Comparison of ENCODE assay signal across 13 mouse cellular contexts in the genomic region with DNA sequence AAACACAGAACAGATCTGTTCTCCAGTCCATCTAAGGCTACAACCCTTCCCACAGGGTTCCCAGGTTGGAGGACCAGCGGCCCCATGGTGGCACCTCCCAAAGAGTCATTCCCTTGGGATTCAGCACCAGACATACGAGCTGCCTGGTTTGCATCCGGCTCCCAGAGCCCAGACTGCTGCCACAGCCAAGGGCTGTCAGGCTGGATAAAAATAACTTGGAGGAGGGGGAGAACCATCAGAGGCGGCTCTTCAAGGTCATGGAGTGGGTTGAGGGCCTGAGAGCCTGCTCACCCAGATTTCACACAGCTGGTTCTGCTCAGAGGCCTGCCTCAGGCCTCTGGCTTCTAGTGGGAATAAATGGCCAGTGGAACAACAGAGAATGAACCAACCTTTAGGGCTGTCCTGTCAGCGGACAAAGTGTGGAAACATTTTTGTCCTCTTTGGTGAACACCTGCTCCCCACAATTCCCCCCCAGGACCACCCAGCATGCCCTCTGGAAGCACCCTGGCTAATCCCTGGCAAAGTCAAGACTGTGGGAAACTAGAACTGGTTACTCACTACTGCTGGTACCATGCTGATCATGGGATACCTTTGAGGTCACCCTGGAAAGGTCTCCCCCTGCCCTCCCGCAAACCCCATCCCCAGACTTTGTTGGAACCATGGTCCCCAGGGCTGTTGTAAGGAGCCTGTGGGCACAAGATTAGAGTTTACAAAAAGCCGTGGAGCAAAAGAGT. TPM values are rescaled to one million over a fixed set of nuclear protein-coding genes. Genes with fewer than 3 reads are reported as not detected.
A peak's percentile ranks its signal among the peaks of the same experiment; 100 is the strongest.
DNase-seq lines count a peak whose midpoint lies in the region; ATAC-seq lines count a peak whose summit lies in the region.
"Had no signal": no experiment of that assay in that cellular context is flagged by ENCODE, and none has a peak within 500 bp of the region (broad histone marks: within the 10 kb centered on the region; RNA-seq: fewer than 3 reads in every experiment).

No protein-coding gene starts in this region.

- no peaks in the 10 kb centered on the region for H3K27me3 ChIP-seq in heart, embryonic 15.5 days
- H3K27me3 ChIP-seq in stomach, embryonic 16.5 days (ENCODE audit: control insufficient read depth, insufficient read depth, low read length): no peaks in the 10 kb centered on the region

- peaks cover 45% of the 10 kb centered on the region for H3K4me1 ChIP-seq in heart, embryonic 15.5 days (replicated peaks)
- peaks cover 19% of the 10 kb centered on the region; the same call in 1 of the 2 replicates for H3K4me1 ChIP-seq in stomach, embryonic 16.5 days (ENCODE audit: control insufficient read depth, insufficient read depth, low read length)

- peak overlapping the region; percentile 32; the same call in 1 of the 2 replicates for H3K9ac ChIP-seq in heart, embryonic 15.5 days
- no peak overlapping the region for H3K9ac ChIP-seq in stomach, embryonic 16.5 days (ENCODE audit: low read length)
- H3K9ac ChIP-seq: liver, embryonic 14.5 days had no signal

- no peaks in the 10 kb centered on the region for H3K36me3 ChIP-seq in heart, embryonic 15.5 days
- no peaks in the 10 kb centered on the region for H3K36me3 ChIP-seq in stomach, embryonic 16.5 days (ENCODE audit: control insufficient read depth, insufficient read depth, low read length)

- peak; percentile 34 for DNase-seq in retina, postnatal 1 day
- no peak for DNase-seq in retina, embryonic 14.5 days (ENCODE audit: low spot score)
- peak; percentile 34 to 36 for DNase-seq in kidney, postnatal 36 days
- no peak for DNase-seq in cerebellum, postnatal 14 days
- no peak for DNase-seq in layer of hippocampus, postnatal 25 days (ENCODE audit: extremely low spot score in 1 of 2, low spot score in 1 of 2)
- DNase-seq: thymus, postnatal 14 days had no signal

- H3K4me3 ChIP-seq in heart, embryonic 15.5 days: no peak overlapping the region
- H3K4me3 ChIP-seq in stomach, embryonic 16.5 days (replicated peaks; ENCODE audit: low read length): no peak overlapping the region

- peak overlapping the region; percentile 92 for H3K27ac ChIP-seq in heart, embryonic 15.5 days
- H3K27ac ChIP-seq in stomach, embryonic 16.5 days (ENCODE audit: low read length): peak overlapping the region; percentile 22; the same call in 1 of the 2 replicates
- H3K27ac ChIP-seq: liver, embryonic 14.5 days had no signal

- H3K9me3 ChIP-seq in heart, embryonic 15.5 days (replicated peaks): no peaks in the 10 kb centered on the region
- no peaks in the 10 kb centered on the region for H3K9me3 ChIP-seq in stomach, embryonic 16.5 days (replicated peaks; ENCODE audit: control insufficient read depth, low read length)

- ATAC-seq in heart, embryonic 15.5 days (replicated peaks; ENCODE audit: insufficient number of reproducible peaks, insufficient read depth, low FRiP score, low read depth): peak; percentile 85
- peak; percentile 74 for ATAC-seq in stomach, embryonic 16.5 days (ENCODE audit: insufficient read depth, low FRiP score)
- ATAC-seq in megakaryocyte progenitor cell, adult 5-6 weeks (replicated peaks; ENCODE audit: poor library complexity): no peak
- ATAC-seq: hindbrain, embryonic 16.5 days had no signal

- WGBS in heart, embryonic 15.5 days: 39% methylated on average over 7 of the region's 7 CpGs
- 36% methylated on average over 7 of the region's 7 CpGs for WGBS in stomach, embryonic 16.5 days

- H3K4me2 ChIP-seq in heart, embryonic 15.5 days: peak overlapping the region; percentile 24; the same call in 1 of the 2 replicates
- no peak overlapping the region for H3K4me2 ChIP-seq in stomach, embryonic 16.5 days (ENCODE audit: low read depth, low read length)

RNA-seq across cellular contexts. Expression of a gene that starts 14.0 kb away (rescaled TPM):
- 13.0 and 21.2 TPM in 2 replicates for polyA plus RNA-seq in heart, embryonic 15.5 days (2015; fragmentation: Nextera tagmentation; extraction: Ambion mirVana)
- 18.5 and 21.3 TPM in 2 replicates for polyA plus RNA-seq in stomach, embryonic 16.5 days (2015; fragmentation: Nextera tagmentation; extraction: Ambion mirVana)
- 1 to 10 TPM; 3.9 to 4.8 TPM for total RNA-seq in layer of hippocampus, postnatal 25 days (2021)
- total RNA-seq in megakaryocyte progenitor cell, adult 5-6 weeks (2015): not detected in 2 replicates
- total RNA-seq in megakaryocyte progenitor cell, adult 5-6 weeks (2017): not detected in 2 replicates
- total RNA-seq: ES-E14 had no signal

RNA-seq across cellular contexts. Expression of a gene that starts 14.8 kb away (rescaled TPM):
- polyA plus RNA-seq in heart, embryonic 15.5 days (2015; fragmentation: Nextera tagmentation; extraction: Ambion mirVana): 51.3 and 53.8 TPM in 2 replicates
- 31.2 and 42.5 TPM in 2 replicates for polyA plus RNA-seq in stomach, embryonic 16.5 days (2015; fragmentation: Nextera tagmentation; extraction: Ambion mirVana)
- total RNA-seq in layer of hippocampus, postnatal 25 days (2021): 10 to 100 TPM; 46.3 to 46.5 TPM
- 141 and 168 TPM in 2 replicates for total RNA-seq in megakaryocyte progenitor cell, adult 5-6 weeks (2015)
- 118 and 136 TPM in 2 replicates for total RNA-seq in megakaryocyte progenitor cell, adult 5-6 weeks (2017)

RNA-seq across cellular contexts. Expression of a gene that starts 46.0 kb away (rescaled TPM):
- 1.3 and 1.5 TPM in 2 replicates for polyA plus RNA-seq in heart, embryonic 15.5 days (2015; fragmentation: Nextera tagmentation; extraction: Ambion mirVana)
- polyA plus RNA-seq in stomach, embryonic 16.5 days (2015; fragmentation: Nextera tagmentation; extraction: Ambion mirVana): not detected in 2 replicates
- 10 to 100 TPM; 15.7 to 16.3 TPM for total RNA-seq in layer of hippocampus, postnatal 25 days (2021)
- total RNA-seq in megakaryocyte progenitor cell, adult 5-6 weeks (2015): not detected in 2 replicates
- 0.88 TPM in 1 of 2 replicates, not detected in the other for total RNA-seq in megakaryocyte progenitor cell, adult 5-6 weeks (2017)
- total RNA-seq: ES-E14 had no signal
- polyA plus RNA-seq: liver, embryonic 14.5 days; neural tube, embryonic 14.5 days had no signal

Comparison
In these comparisons a context has a peak if more than half of its experiments do, and no peak if none do; other contexts are left out.
1. DNase-seq: peak in retina, postnatal 1 day (single experiment) and kidney, postnatal 36 days (2 of 2); none in retina, embryonic 14.5 days (single experiment), cerebellum, postnatal 14 days (0 of 2) and layer of hippocampus, postnatal 25 days (0 of 2).
2. RNA of a gene that starts 14.0 kb away (total RNA-seq): 3.9 to 4.8 TPM in layer of hippocampus, postnatal 25 days; not detected in megakaryocyte progenitor cell, adult 5-6 weeks; every median in the first group is over 4 times any median in the second.
3. RNA of a gene that starts 46.0 kb away (total RNA-seq): 15.7 to 16.3 TPM in layer of hippocampus, postnatal 25 days; 0.88 TPM in megakaryocyte progenitor cell, adult 5-6 weeks; every median in the first group is over 4 times any median in the second.